Mouse (Mus musculus): ENCODE results near the gene Gm11011. TPM values are rescaled to one million over a fixed set of nuclear protein-coding genes. Genes with fewer than 3 reads are reported as not detected.

Gm11011 gene
- polyA plus RNA-seq, 1 experiment from 2014 or later = not detected

GRCm38 (mm10) chr2:169614683-169615082, 27.1 kb upstream of the Gm11011 start:
- 57% methylated on average over 4 of the region's 4 CpGs for WGBS
- no peaks in the 10 kb centered on the region for H3K9me3 ChIP-seq (ENCODE audit: low read length)
- H3K36me3 ChIP-seq (ENCODE audit: insufficient read depth, low read length) = no peaks in the 10 kb centered on the region
- peaks cover 27% of the 10 kb centered on the region for H3K4me1 ChIP-seq (ENCODE audit: insufficient read depth, low read length)
- H3K4me2 ChIP-seq (replicated peaks; ENCODE audit: low read depth, low read length) = no peak overlapping the region
- no peak overlapping the region for H3K4me3 ChIP-seq (ENCODE audit: low read length)
- ATAC-seq (ENCODE audit: low FRiP score, low TSS enrichment) = no peak
- no peaks in the 10 kb centered on the region for H3K27me3 ChIP-seq (ENCODE audit: insufficient read depth, low read length)
- H3K9ac ChIP-seq (replicated peaks; ENCODE audit: low read length) = no peak overlapping the region
- H3K27ac ChIP-seq (ENCODE audit: low read length) = no peak overlapping the region

- no peak overlapping the region for H3K27ac ChIP-seq (ENCODE audit: low read length)
- H3K9me3 ChIP-seq (ENCODE audit: low read length) = no peaks in the 10 kb centered on the region
- no peak for ATAC-seq (ENCODE audit: low FRiP score, low TSS enrichment)
- no peak overlapping the region for H3K4me2 ChIP-seq (replicated peaks; ENCODE audit: low read depth, low read length)
- H3K9ac ChIP-seq (replicated peaks; ENCODE audit: low read length) = no peak overlapping the region
- H3K4me3 ChIP-seq (ENCODE audit: low read length) = no peak overlapping the region
- peaks cover 35% of the 10 kb centered on the region for H3K4me1 ChIP-seq (ENCODE audit: insufficient read depth, low read length)
- no peaks in the 10 kb centered on the region for H3K27me3 ChIP-seq (ENCODE audit: insufficient read depth, low read length)
- WGBS = 24% methylated on average over 7 of the region's 7 CpGs
- H3K36me3 ChIP-seq (ENCODE audit: insufficient read depth, low read length) = no peaks in the 10 kb centered on the region
Observed at GRCm38 (mm10) chr2:169611557-169611956, 24.0 kb upstream of the Gm11011 start.

- Histone ChIP-seq H3K27ac (ENCODE audit: low read length) (peak overlapping the region; percentile 7; the same call in 1 of the 2 replicates), H3K36me3 (ENCODE audit: insufficient read depth, low read length) (no peaks in the 10 kb centered on the region), H3K9me3 (ENCODE audit: low read length) (no peaks in the 10 kb centered on the region), H3K9ac (replicated peaks; ENCODE audit: low read length) (no peak overlapping the region), H3K4me2 (replicated peaks; ENCODE audit: low read depth, low read length) (peak overlapping the region; percentile 20; the same call in 1 of the 2 replicates), H3K4me1 (ENCODE audit: insufficient read depth, low read length) (peaks cover 35% of the 10 kb centered on the region), H3K4me3 (ENCODE audit: low read length) (no peak overlapping the region), H3K27me3 (ENCODE audit: insufficient read depth, low read length) (no peaks in the 10 kb centered on the region)
- WGBS = 16% methylated on average over 8 of the region's 8 CpGs
- ATAC-seq (ENCODE audit: low FRiP score, low TSS enrichment) = peak; percentile 39; the same call in 1 of the 2 replicates
Observed at GRCm38 (mm10) chr2:169610882-169611281, 23.3 kb upstream of the Gm11011 start.

GRCm38 (mm10) chr2:169609956-169610355, 22.4 kb upstream of the Gm11011 start:
- Histone ChIP-seq H3K36me3 (ENCODE audit: insufficient read depth, low read length) (no peaks in the 10 kb centered on the region), H3K9me3 (ENCODE audit: low read length) (no peaks in the 10 kb centered on the region), H3K4me2 (replicated peaks; ENCODE audit: low read depth, low read length) (peak overlapping the region; percentile 20), H3K27me3 (ENCODE audit: insufficient read depth, low read length) (no peaks in the 10 kb centered on the region), H3K4me3 (ENCODE audit: low read length) (no peak overlapping the region), H3K27ac (ENCODE audit: low read length) (peak overlapping the region; percentile 7), H3K4me1 (ENCODE audit: insufficient read depth, low read length) (peaks cover 35% of the 10 kb centered on the region), H3K9ac (replicated peaks; ENCODE audit: low read length) (peak overlapping the region; percentile 20; the same call in 1 of the 2 replicates)
- no peak for ATAC-seq (ENCODE audit: low FRiP score, low TSS enrichment)
- WGBS = 23% methylated on average over 13 of the region's 13 CpGs

GRCm38 (mm10) chr2:169607787-169608186, 20.2 kb upstream of the Gm11011 start:
- Histone ChIP-seq H3K36me3 (ENCODE audit: insufficient read depth, low read length) (no peaks in the 10 kb centered on the region), H3K4me1 (ENCODE audit: insufficient read depth, low read length) (peaks cover 28% of the 10 kb centered on the region), H3K4me3 (ENCODE audit: low read length) (no peak overlapping the region), H3K4me2 (replicated peaks; ENCODE audit: low read depth, low read length) (no peak overlapping the region), H3K27me3 (ENCODE audit: insufficient read depth, low read length) (no peaks in the 10 kb centered on the region), H3K27ac (ENCODE audit: low read length) (0 out of 2 replicates have a peak overlapping the region, but pooled peaks have one; percentile 44), H3K9ac (replicated peaks; ENCODE audit: low read length) (no peak overlapping the region), H3K9me3 (ENCODE audit: low read length) (no peaks in the 10 kb centered on the region)
- 18% methylated on average over 2 of the region's 2 CpGs for WGBS
- no peak for ATAC-seq (ENCODE audit: low FRiP score, low TSS enrichment)

GRCm38 (mm10) chr2:169606901-169607678, 19.5 kb upstream of the Gm11011 start:
- Histone ChIP-seq H3K27ac (ENCODE audit: low read length) (no peak overlapping the region), H3K27me3 (ENCODE audit: insufficient read depth, low read length) (no peaks in the 10 kb centered on the region), H3K4me3 (ENCODE audit: low read length) (no peak overlapping the region), H3K36me3 (ENCODE audit: insufficient read depth, low read length) (no peaks in the 10 kb centered on the region), H3K4me1 (ENCODE audit: insufficient read depth, low read length) (peaks cover 28% of the 10 kb centered on the region), H3K9ac (replicated peaks; ENCODE audit: low read length) (no peak overlapping the region), H3K4me2 (replicated peaks; ENCODE audit: low read depth, low read length) (no peak overlapping the region), H3K9me3 (ENCODE audit: low read length) (no peaks in the 10 kb centered on the region)
- WGBS = 63% methylated on average over 13 of the region's 13 CpGs
- no peak for ATAC-seq (ENCODE audit: low FRiP score, low TSS enrichment)

- no peak overlapping the region for H3K4me2 ChIP-seq (replicated peaks; ENCODE audit: low read depth, low read length)
- no peaks in the 10 kb centered on the region for H3K27me3 ChIP-seq (ENCODE audit: insufficient read depth, low read length)
- no peak overlapping the region for H3K27ac ChIP-seq (ENCODE audit: low read length)
- H3K4me3 ChIP-seq (ENCODE audit: low read length) = no peak overlapping the region
- ATAC-seq (ENCODE audit: low FRiP score, low TSS enrichment) = no peak
- H3K9me3 ChIP-seq (ENCODE audit: low read length) = no peaks in the 10 kb centered on the region
- 56% methylated on average over 6 of the region's 6 CpGs for WGBS
- no peak overlapping the region for H3K9ac ChIP-seq (replicated peaks; ENCODE audit: low read length)
- no peaks in the 10 kb centered on the region for H3K36me3 ChIP-seq (ENCODE audit: insufficient read depth, low read length)
- no peaks in the 10 kb centered on the region for H3K4me1 ChIP-seq (ENCODE audit: insufficient read depth, low read length)
Observed at GRCm38 (mm10) chr2:169600163-169600562, 12.6 kb upstream of the Gm11011 start.

GRCm38 (mm10) chr2:169599591-169599990, 12.0 kb upstream of the Gm11011 start:
- Histone ChIP-seq H3K9me3 (ENCODE audit: low read length) (no peaks in the 10 kb centered on the region), H3K4me2 (replicated peaks; ENCODE audit: low read depth, low read length) (no peak overlapping the region), H3K9ac (replicated peaks; ENCODE audit: low read length) (no peak overlapping the region), H3K27me3 (ENCODE audit: insufficient read depth, low read length) (no peaks in the 10 kb centered on the region), H3K4me1 (ENCODE audit: insufficient read depth, low read length) (no peaks in the 10 kb centered on the region), H3K27ac (ENCODE audit: low read length) (no peak overlapping the region), H3K36me3 (ENCODE audit: insufficient read depth, low read length) (no peaks in the 10 kb centered on the region), H3K4me3 (ENCODE audit: low read length) (no peak overlapping the region)
- WGBS = 87% methylated on average over 4 of the region's 4 CpGs
- ATAC-seq (ENCODE audit: low FRiP score, low TSS enrichment) = no peak

GRCm38 (mm10) chr2:169597971-169598370, 10.4 kb upstream of the Gm11011 start:
- ATAC-seq (ENCODE audit: low FRiP score, low TSS enrichment) = no peak
- no peak overlapping the region for H3K4me2 ChIP-seq (replicated peaks; ENCODE audit: low read depth, low read length)
- no peaks in the 10 kb centered on the region for H3K27me3 ChIP-seq (ENCODE audit: insufficient read depth, low read length)
- no peak overlapping the region for H3K9ac ChIP-seq (replicated peaks; ENCODE audit: low read length)
- WGBS = 90% methylated on average over 8 of the region's 8 CpGs
- H3K36me3 ChIP-seq (ENCODE audit: insufficient read depth, low read length) = no peaks in the 10 kb centered on the region
- no peak overlapping the region for H3K4me3 ChIP-seq (ENCODE audit: low read length)
- no peaks in the 10 kb centered on the region for H3K9me3 ChIP-seq (ENCODE audit: low read length)
- no peaks in the 10 kb centered on the region for H3K4me1 ChIP-seq (ENCODE audit: insufficient read depth, low read length)
- H3K27ac ChIP-seq (ENCODE audit: low read length) = no peak overlapping the region

GRCm38 (mm10) chr2:169597357-169597756, 9.8 kb upstream of the Gm11011 start:
- Histone ChIP-seq H3K9me3 (ENCODE audit: low read length) (no peaks in the 10 kb centered on the region), H3K36me3 (ENCODE audit: insufficient read depth, low read length) (no peaks in the 10 kb centered on the region), H3K4me2 (replicated peaks; ENCODE audit: low read depth, low read length) (no peak overlapping the region), H3K9ac (replicated peaks; ENCODE audit: low read length) (no peak overlapping the region), H3K27ac (ENCODE audit: low read length) (no peak overlapping the region), H3K4me1 (ENCODE audit: insufficient read depth, low read length) (no peaks in the 10 kb centered on the region), H3K27me3 (ENCODE audit: insufficient read depth, low read length) (no peaks in the 10 kb centered on the region), H3K4me3 (ENCODE audit: low read length) (no peak overlapping the region)
- no peak for ATAC-seq (ENCODE audit: low FRiP score, low TSS enrichment)
- WGBS = 88% methylated on average over 6 of the region's 6 CpGs
